Mouse (Mus musculus): ENCODE results near the gene A930018P22Rik. TPM values are rescaled to one million over a fixed set of nuclear protein-coding genes. Genes with fewer than 3 reads are reported as not detected.

The A930018P22Rik gene
- polyA plus RNA-seq, 1 experiment from 2014 or later = 0.22 TPM

DNA sequence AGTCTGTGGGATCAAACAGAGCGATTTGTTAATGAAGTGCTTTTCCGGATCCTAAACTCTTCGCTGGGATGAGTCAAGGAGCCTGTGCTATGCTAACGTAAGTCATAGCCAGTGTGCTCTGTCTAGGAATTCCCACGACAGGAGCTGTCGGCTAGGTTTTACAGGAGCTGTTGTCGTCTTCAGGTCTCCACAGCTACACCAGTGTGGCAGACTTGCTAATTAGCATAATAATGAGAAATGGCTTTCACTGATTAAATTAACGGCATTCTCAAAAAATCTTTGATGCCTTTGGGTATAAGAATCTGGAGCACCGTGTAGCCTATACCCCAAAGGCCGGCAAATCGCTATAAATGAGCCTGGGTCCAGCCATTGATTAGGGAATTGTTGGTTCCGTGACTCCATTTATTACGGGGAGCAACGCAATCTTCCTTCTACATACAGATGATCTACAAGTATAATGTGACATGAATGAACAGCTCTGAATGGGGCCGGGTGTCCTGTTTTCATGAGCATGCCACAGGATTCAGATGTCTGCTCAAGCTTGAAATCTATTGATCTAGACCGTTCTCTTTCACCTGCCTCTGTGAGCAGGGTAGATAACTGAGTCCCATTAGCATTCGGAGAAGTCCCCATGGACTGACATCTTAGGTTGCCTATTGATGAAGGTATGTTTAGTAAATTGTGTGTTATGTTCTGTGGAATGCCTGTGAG, 45.8 kb downstream of the A930018P22Rik start:
- Histone ChIP-seq H3K27ac (no peak overlapping the region), H3K4me1 (no peaks in the 10 kb centered on the region), H3K27me3 (replicated peaks) (no peaks in the 10 kb centered on the region), H3K4me2 (no peak overlapping the region), H3K9me3 (no peaks in the 10 kb centered on the region), H3K9ac (no peak overlapping the region), H3K4me3 (replicated peaks) (no peak overlapping the region), H3K36me3 (no peaks in the 10 kb centered on the region)
- ATAC-seq (ENCODE audit: insufficient read depth, low FRiP score, low read depth) = no peak
- WGBS = 88% methylated on average over 17 of the region's 17 CpGs

DNA sequence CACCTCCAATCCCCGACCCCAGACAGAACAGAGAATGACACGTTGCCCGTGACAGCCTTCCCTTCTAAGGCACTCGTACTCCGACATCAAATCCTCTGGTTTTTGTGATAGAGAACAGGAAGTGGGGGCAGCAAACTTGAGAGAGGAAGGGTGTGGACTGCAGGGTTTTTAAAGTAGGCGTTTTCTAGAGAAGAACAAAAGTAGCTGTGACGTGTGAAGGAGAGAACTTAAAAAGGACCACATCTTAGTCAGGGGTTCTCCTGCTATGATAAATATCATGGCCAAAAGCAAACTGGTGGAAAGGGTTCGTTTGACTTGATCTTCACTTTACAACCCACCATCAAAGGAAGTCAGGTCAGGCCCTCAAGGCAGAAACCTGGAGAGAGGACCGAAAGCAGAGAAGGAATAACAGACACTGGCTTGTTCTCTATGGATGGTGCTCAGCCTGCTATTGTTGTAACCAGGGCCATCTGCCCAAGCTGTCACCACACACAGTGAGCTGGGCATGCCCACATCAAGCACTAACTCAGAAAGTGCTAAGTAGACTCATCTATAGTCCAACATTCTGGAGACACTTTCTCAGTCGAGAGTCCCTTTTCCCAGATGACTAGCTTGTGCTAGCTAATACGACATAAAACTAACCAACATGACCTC, 50.3 kb downstream of the A930018P22Rik start:
- no peak overlapping the region for H3K4me2 ChIP-seq
- WGBS = 56% methylated on average over 11 of the region's 11 CpGs
- no peak for ATAC-seq (ENCODE audit: insufficient read depth, low FRiP score, low read depth)
- no peaks in the 10 kb centered on the region for H3K9me3 ChIP-seq
- peaks cover 8% of the 10 kb centered on the region; the same call in 1 of the 2 replicates for H3K4me1 ChIP-seq
- no peak overlapping the region for H3K9ac ChIP-seq
- no peaks in the 10 kb centered on the region for H3K36me3 ChIP-seq
- H3K27me3 ChIP-seq (replicated peaks) = no peaks in the 10 kb centered on the region
- no peak overlapping the region for H3K27ac ChIP-seq
- no peak overlapping the region for H3K4me3 ChIP-seq (replicated peaks)

DNA sequence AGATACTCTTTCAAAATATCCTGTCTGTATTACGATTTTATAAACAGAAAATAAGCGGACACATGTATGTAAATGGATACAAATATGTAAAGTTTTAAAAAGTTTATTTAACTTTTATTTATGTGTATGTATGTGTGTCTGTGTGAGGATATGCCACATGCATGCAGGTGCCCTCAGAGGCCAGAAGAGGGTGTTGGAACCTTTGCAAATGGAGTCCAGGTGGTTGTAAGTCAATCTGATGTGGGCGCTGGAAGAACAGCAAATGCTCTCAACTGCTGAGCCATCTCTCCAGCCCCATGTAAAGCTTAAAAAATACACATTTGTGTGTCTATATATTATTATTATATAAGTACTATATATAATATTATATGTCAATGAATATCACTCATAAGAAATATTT, 50.9 kb downstream of the A930018P22Rik start:
- no peak for ATAC-seq (ENCODE audit: insufficient read depth, low FRiP score, low read depth)
- no peaks in the 10 kb centered on the region for H3K9me3 ChIP-seq
- no peaks in the 10 kb centered on the region for H3K36me3 ChIP-seq
- H3K9ac ChIP-seq = no peak overlapping the region
- no peaks in the 10 kb centered on the region for H3K27me3 ChIP-seq (replicated peaks)
- no peak overlapping the region for H3K27ac ChIP-seq
- H3K4me2 ChIP-seq = no peak overlapping the region
- H3K4me1 ChIP-seq = peaks cover 8% of the 10 kb centered on the region; the same call in 1 of the 2 replicates
- no peak overlapping the region for H3K4me3 ChIP-seq (replicated peaks)
- WGBS = 81% methylated on average over 3 of the region's 3 CpGs

Other genes starting within 250 kb of the A930018P22Rik start
- gene Lmo2, start 164.8 kb upstream of the A930018P22Rik start, polyA plus RNA-seq (2015; fragmentation: Nextera tagmentation; extraction: Ambion mirVana) = 19.5 and 27.1 TPM in 2 replicates
- 55.4 and 56.0 TPM in 2 replicates for gene Fbxo3, start 95.0 kb upstream of the A930018P22Rik start, polyA plus RNA-seq (2015; fragmentation: Nextera tagmentation; extraction: Ambion mirVana)
- 2.4 and 3.1 TPM in 2 replicates for gene 4931422A03Rik, start 94.4 kb upstream of the A930018P22Rik start, polyA plus RNA-seq (2015; fragmentation: Nextera tagmentation; extraction: Ambion mirVana)
- 0.10 TPM in 1 of 2 replicates, not detected in the other for gene Gm10912, start 56.9 kb upstream of the A930018P22Rik start, polyA plus RNA-seq (2015; fragmentation: Nextera tagmentation; extraction: Ambion mirVana)
- gene Gm10799, start 54.2 kb upstream of the A930018P22Rik start, polyA plus RNA-seq (2015; fragmentation: Nextera tagmentation; extraction: Ambion mirVana) = not detected in 2 replicates
- gene Cd59b, start 52.9 kb upstream of the A930018P22Rik start, polyA plus RNA-seq (2015; fragmentation: Nextera tagmentation; extraction: Ambion mirVana) = 5.0 and 6.8 TPM in 2 replicates
- 31.2 and 33.4 TPM in 2 replicates for gene Cd59a, start 27.0 kb upstream of the A930018P22Rik start, polyA plus RNA-seq (2015; fragmentation: Nextera tagmentation; extraction: Ambion mirVana)

All from stomach, embryonic 15.5 days (tissue).